Mouse (Mus musculus): ENCODE data around the gene Arfip1. TPM values are rescaled to one million over a fixed set of nuclear protein-coding genes. Genes with fewer than 3 reads are reported as not detected.

The Arfip1 gene
- polyA plus RNA-seq, 1 experiment from 2014 or later, result 31.2 TPM

- peaks cover 5% of the 10 kb centered on the region; the same call in 1 of the 2 replicates for H3K4me1 ChIP-seq
- WGBS, result 69% methylated on average over 6 of the region's 6 CpGs
- H3K9me3 ChIP-seq, result no peaks in the 10 kb centered on the region
- no peak overlapping the region for H3K27ac ChIP-seq (replicated peaks)
- H3K36me3 ChIP-seq (replicated peaks), result peaks cover 6% of the 10 kb centered on the region; the same call in 1 of the 2 replicates
- no peaks in the 10 kb centered on the region for H3K27me3 ChIP-seq (replicated peaks; ENCODE audit: low read depth, poor library complexity, severe bottlenecking)
- H3K4me3 ChIP-seq, result no peak overlapping the region
- DNase-seq (ENCODE audit: low spot score), result no peak
Observed at GRCm38 (mm10) chr3:84512774-84513515, 69.5 kb downstream of the Arfip1 start.

- DNase-seq (ENCODE audit: low spot score), result no peak
- Histone ChIP-seq H3K27ac (replicated peaks) (no peak overlapping the region), H3K4me3 (no peak overlapping the region), H3K36me3 (replicated peaks) (peaks cover 13% of the 10 kb centered on the region; the same call in 1 of the 2 replicates), H3K9me3 (no peaks in the 10 kb centered on the region), H3K27me3 (replicated peaks; ENCODE audit: low read depth, poor library complexity, severe bottlenecking) (no peaks in the 10 kb centered on the region), H3K4me1 (peaks cover 20% of the 10 kb centered on the region)
- 91% methylated on average over 4 of the region's 4 CpGs for WGBS
Observed at GRCm38 (mm10) chr3:84505193-84505592, 77.2 kb downstream of the Arfip1 start.

GRCm38 (mm10) chr3:84504291-84504690, 78.1 kb downstream of the Arfip1 start:
- H3K4me1 ChIP-seq, result peaks cover 24% of the 10 kb centered on the region
- no peak for DNase-seq (ENCODE audit: low spot score)
- 90% methylated on average over 8 of the region's 8 CpGs for WGBS
- H3K9me3 ChIP-seq, result no peaks in the 10 kb centered on the region
- no peak overlapping the region for H3K4me3 ChIP-seq
- H3K27me3 ChIP-seq (replicated peaks; ENCODE audit: low read depth, poor library complexity, severe bottlenecking), result no peaks in the 10 kb centered on the region
- H3K36me3 ChIP-seq (replicated peaks), result peaks cover 12% of the 10 kb centered on the region; the same call in 1 of the 2 replicates
- no peak overlapping the region for H3K27ac ChIP-seq (replicated peaks)

GRCm38 (mm10) chr3:84502101-84502500, 80.3 kb downstream of the Arfip1 start:
- H3K4me3 ChIP-seq, result no peak overlapping the region
- H3K9me3 ChIP-seq, result no peaks in the 10 kb centered on the region
- H3K36me3 ChIP-seq (replicated peaks), result peaks cover 7% of the 10 kb centered on the region; the same call in 1 of the 2 replicates
- peaks cover 28% of the 10 kb centered on the region for H3K4me1 ChIP-seq
- DNase-seq (ENCODE audit: low spot score), result no peak
- WGBS, result 55% methylated on average over 2 of the region's 2 CpGs
- no peak overlapping the region for H3K27ac ChIP-seq (replicated peaks)
- no peaks in the 10 kb centered on the region for H3K27me3 ChIP-seq (replicated peaks; ENCODE audit: low read depth, poor library complexity, severe bottlenecking)

- 62% methylated on average over 10 of the region's 10 CpGs for WGBS
Observed at GRCm38 (mm10) chr3:84500491-84500890, 81.9 kb downstream of the Arfip1 start.

GRCm38 (mm10) chr3:84497718-84498117, 84.7 kb downstream of the Arfip1 start:
- peaks cover 28% of the 10 kb centered on the region for H3K4me1 ChIP-seq
- DNase-seq (ENCODE audit: low spot score), result no peak
- no peaks in the 10 kb centered on the region for H3K9me3 ChIP-seq
- no peak overlapping the region for H3K4me3 ChIP-seq
- H3K27ac ChIP-seq (replicated peaks), result no peak overlapping the region
- WGBS, result 77% methylated on average over 11 of the region's 11 CpGs
- peaks cover 7% of the 10 kb centered on the region; the same call in 1 of the 2 replicates for H3K36me3 ChIP-seq (replicated peaks)
- no peaks in the 10 kb centered on the region for H3K27me3 ChIP-seq (replicated peaks; ENCODE audit: low read depth, poor library complexity, severe bottlenecking)

More at GRCm38 (mm10) chr3:84500491-84500890, 81.9 kb downstream of the Arfip1 start:
- no peak for DNase-seq (ENCODE audit: low spot score)
- H3K27me3 ChIP-seq (replicated peaks; ENCODE audit: low read depth, poor library complexity, severe bottlenecking), result no peaks in the 10 kb centered on the region
- peak overlapping the region; percentile 30; the same call in 1 of the 2 replicates for H3K27ac ChIP-seq (replicated peaks)
- H3K9me3 ChIP-seq, result no peaks in the 10 kb centered on the region
- peaks cover 7% of the 10 kb centered on the region; the same call in 1 of the 2 replicates for H3K36me3 ChIP-seq (replicated peaks)
- H3K4me1 ChIP-seq, result peaks cover 28% of the 10 kb centered on the region
- no peak overlapping the region for H3K4me3 ChIP-seq

GRCm38 (mm10) chr3:84492657-84493056, 89.8 kb downstream of the Arfip1 start:
- H3K36me3 ChIP-seq (replicated peaks), result peaks cover 11% of the 10 kb centered on the region; the same call in 1 of the 2 replicates
- no peak for DNase-seq (ENCODE audit: low spot score)
- H3K27ac ChIP-seq (replicated peaks), result no peak overlapping the region
- H3K9me3 ChIP-seq, result no peaks in the 10 kb centered on the region
- no peak overlapping the region for H3K4me3 ChIP-seq
- WGBS, result 93% methylated on average over 8 of the region's 8 CpGs
- H3K4me1 ChIP-seq, result peaks cover 17% of the 10 kb centered on the region
- no peaks in the 10 kb centered on the region for H3K27me3 ChIP-seq (replicated peaks; ENCODE audit: low read depth, poor library complexity, severe bottlenecking)

- Histone ChIP-seq H3K27ac (replicated peaks) (no peak overlapping the region), H3K4me1 (peaks cover 21% of the 10 kb centered on the region; the same call in 1 of the 2 replicates), H3K4me3 (no peak overlapping the region), H3K27me3 (replicated peaks; ENCODE audit: low read depth, poor library complexity, severe bottlenecking) (no peaks in the 10 kb centered on the region), H3K36me3 (replicated peaks) (peaks cover 11% of the 10 kb centered on the region; the same call in 1 of the 2 replicates), H3K9me3 (no peaks in the 10 kb centered on the region)
- 86% methylated on average over 4 of the region's 4 CpGs for WGBS
- no peak for DNase-seq (ENCODE audit: low spot score)
Observed at GRCm38 (mm10) chr3:84492148-84492547, 90.3 kb downstream of the Arfip1 start.

- Histone ChIP-seq H3K4me1 (peaks cover 27% of the 10 kb centered on the region; the same call in 1 of the 2 replicates), H3K9me3 (no peaks in the 10 kb centered on the region), H3K4me3 (no peak overlapping the region), H3K36me3 (replicated peaks) (peaks cover 11% of the 10 kb centered on the region; the same call in 1 of the 2 replicates), H3K27ac (replicated peaks) (no peak overlapping the region), H3K27me3 (replicated peaks; ENCODE audit: low read depth, poor library complexity, severe bottlenecking) (no peaks in the 10 kb centered on the region)
- no peak for DNase-seq (ENCODE audit: low spot score)
- 30% methylated on average over 6 of the region's 6 CpGs for WGBS
Observed at GRCm38 (mm10) chr3:84488716-84489115, 93.7 kb downstream of the Arfip1 start.

- Histone ChIP-seq H3K9me3 (no peaks in the 10 kb centered on the region), H3K27ac (replicated peaks) (no peak overlapping the region), H3K27me3 (replicated peaks; ENCODE audit: low read depth, poor library complexity, severe bottlenecking) (peaks cover 35% of the 10 kb centered on the region), H3K4me1 (peaks cover 42% of the 10 kb centered on the region), H3K4me3 (no peak overlapping the region), H3K36me3 (replicated peaks) (no peaks in the 10 kb centered on the region)
- DNase-seq (ENCODE audit: low spot score), result no peak
- 65% methylated on average over 3 of the region's 3 CpGs for WGBS
Observed at GRCm38 (mm10) chr3:84484891-84485290, 97.5 kb downstream of the Arfip1 start.

GRCm38 (mm10) chr3:84484333-84484732, 98.1 kb downstream of the Arfip1 start:
- Histone ChIP-seq H3K36me3 (replicated peaks) (no peaks in the 10 kb centered on the region), H3K4me1 (peaks cover 44% of the 10 kb centered on the region), H3K27me3 (replicated peaks; ENCODE audit: low read depth, poor library complexity, severe bottlenecking) (peaks cover 40% of the 10 kb centered on the region), H3K4me3 (no peak overlapping the region), H3K27ac (replicated peaks) (no peak overlapping the region), H3K9me3 (no peaks in the 10 kb centered on the region)
- WGBS, result 66% methylated on average over 4 of the region's 4 CpGs
- DNase-seq (ENCODE audit: low spot score), result no peak

GRCm38 (mm10) chr3:84482121-84482520, 100.3 kb downstream of the Arfip1 start:
- Histone ChIP-seq H3K4me3 (no peak overlapping the region), H3K36me3 (replicated peaks) (no peaks in the 10 kb centered on the region), H3K27me3 (replicated peaks; ENCODE audit: low read depth, poor library complexity, severe bottlenecking) (peaks cover 63% of the 10 kb centered on the region), H3K4me1 (peaks cover 40% of the 10 kb centered on the region), H3K27ac (replicated peaks) (no peak overlapping the region), H3K9me3 (no peaks in the 10 kb centered on the region)
- WGBS, result 71% methylated on average over 6 of the region's 6 CpGs
- no peak for DNase-seq (ENCODE audit: low spot score)

GRCm38 (mm10) chr3:84481104-84481503, 101.3 kb downstream of the Arfip1 start:
- no peaks in the 10 kb centered on the region for H3K36me3 ChIP-seq (replicated peaks)
- peaks cover 38% of the 10 kb centered on the region for H3K4me1 ChIP-seq
- H3K4me3 ChIP-seq, result peak overlapping the region; percentile 79
- H3K27ac ChIP-seq (replicated peaks), result no peak overlapping the region
- peaks cover 72% of the 10 kb centered on the region for H3K27me3 ChIP-seq (replicated peaks; ENCODE audit: low read depth, poor library complexity, severe bottlenecking)
- peak; percentile 64 for DNase-seq (ENCODE audit: low spot score)
- H3K9me3 ChIP-seq, result no peaks in the 10 kb centered on the region
- WGBS, result 2% methylated on average over 11 of the region's 11 CpGs

Measured in embryonic facial prominence, embryonic 10.5 days (tissue).